Mouse (Mus musculus) MEL (cell line): ENCODE measurements around the gene Enpp4. TPM values are rescaled to one million over a fixed set of nuclear protein-coding genes. Genes with fewer than 3 reads are reported as not detected.
A peak's percentile ranks its signal among the peaks of the same experiment; 100 is the strongest.

ENCODE experiments used
- DNase-seq: peaks from one replicate; pipeline ENCODE4 v3.0.0; 2011; ENCODE audit warnings: low read depth, low spot score
- H3K27ac ChIP-seq: 2 replicates; pipeline ENCODE4 v1.5.1; 2012; ENCODE audit warnings: low read depth, mild to moderate bottlenecking, control low read depth, low read length, moderate library complexity; ENCODE audit not compliant: control insufficient read depth
- H3K27me3 ChIP-seq, 2 experiments: fragments of 150-350 bp in 1 of 2; sonication (generic) in 1 of 2; 2 replicates each; pipeline ENCODE4 v1.6.1; 2012; ENCODE audit warnings: low read length in 2 of 2, mild to moderate bottlenecking in 2 of 2, improper control_type of control experiment in 1 of 2, moderate library complexity in 1 of 2; ENCODE audit not compliant: insufficient read depth in 2 of 2, control insufficient read depth in 1 of 2
- H3K36me3 ChIP-seq, 2 experiments: 2 replicates each; pipeline ENCODE4 v1.6.1; 2012 to 2014; ENCODE audit warnings: low read length in 2 of 2, improper control_type of control experiment in 1 of 2, inconsistent platforms in 1 of 2, mild to moderate bottlenecking in 1 of 2; ENCODE audit not compliant: insufficient read depth in 2 of 2, control insufficient read depth in 1 of 2
- H3K4me1 ChIP-seq, 2 experiments: fragments of 150-350 bp in 1 of 2; sonication (generic) in 1 of 2; 2 replicates each; pipeline ENCODE4 v1.6.1; 2012; ENCODE audit warnings: low read length in 2 of 2, improper control_type of control experiment in 1 of 2, mild to moderate bottlenecking in 1 of 2; ENCODE audit not compliant: insufficient read depth in 2 of 2, control insufficient read depth in 1 of 2
- H3K4me3 ChIP-seq, 2 experiments: fragments of 150-350 bp in 1 of 2; sonication (generic) in 1 of 2; 2 replicates each; pipeline ENCODE4 v1.5.1; 2012; ENCODE audit warnings: low read depth in 2 of 2, low read length in 2 of 2, mild to moderate bottlenecking in 2 of 2, moderate library complexity in 2 of 2, control low read depth in 1 of 2, improper control_type of control experiment in 1 of 2; ENCODE audit not compliant: control insufficient read depth in 1 of 2, insufficient read depth in 1 of 2
- H3K79me2 ChIP-seq: 2 replicates; pipeline ENCODE4 v1.6.1; 2012; ENCODE audit warnings: mild to moderate bottlenecking, low read length, moderate library complexity; ENCODE audit not compliant: control insufficient read depth, poor library complexity, insufficient read depth
- H3K9ac ChIP-seq: 2 replicates; pipeline ENCODE4 v1.6.1; 2012; ENCODE audit warnings: low read depth, mild to moderate bottlenecking, control low read depth, low read length, moderate library complexity; ENCODE audit not compliant: control insufficient read depth, poor library complexity, severe bottlenecking
- H3K9me3 ChIP-seq: fragments of 150-350 bp; sonication (generic); replicated peaks from 2 replicates; pipeline ENCODE4 v1.6.1; 2012; ENCODE audit warnings: mild to moderate bottlenecking, low read length, improper control_type of control experiment, moderate library complexity; ENCODE audit not compliant: insufficient read depth
- BHLHE40 ChIP-seq: IDR thresholded peaks from 2 replicates; pipeline ENCODE4 v1.6.1; 2012; ENCODE audit warnings: low read depth, mild to moderate bottlenecking, inconsistent platforms, low read length, improper control_type of control experiment, borderline replicate concordance
- CTCF ChIP-seq, 3 experiments: IDR thresholded peaks in 2 of 3; conservative IDR thresholded peaks in 1 of 3; 2 replicates each; pipeline ENCODE4 v1.5.1; 2011 to 2012; ENCODE audit warnings: low read length in 3 of 3, low read depth in 2 of 3, mild to moderate bottlenecking in 2 of 3, improper control_type of control experiment in 1 of 3, inconsistent platforms in 1 of 3, mixed read lengths in 1 of 3, moderate library complexity in 1 of 3; ENCODE audit not compliant: control insufficient read depth in 1 of 3, insufficient read depth in 1 of 3, poor library complexity in 1 of 3, severe bottlenecking in 1 of 3
- ETS1 ChIP-seq: IDR thresholded peaks from 2 replicates; pipeline ENCODE4 v1.6.1; 2012; ENCODE audit warnings: low read depth, mild to moderate bottlenecking, inconsistent platforms, low read length, improper control_type of control experiment, moderate library complexity
- GATA1 ChIP-seq: IDR thresholded peaks from 2 replicates; pipeline ENCODE4 v1.6.1; 2011; ENCODE audit warnings: low read depth, low read length, improper control_type of control experiment
- KAT2A ChIP-seq: conservative IDR thresholded peaks from 2 replicates; pipeline ENCODE4 v1.6.1; 2012; ENCODE audit warnings: low read depth, low read length, improper control_type of control experiment, inconsistent platforms
- MAFK ChIP-seq: IDR thresholded peaks from 2 replicates; pipeline ENCODE4 v1.6.1; 2011; ENCODE audit warnings: low read depth, mild to moderate bottlenecking, low read length, improper control_type of control experiment, borderline replicate concordance
- MAX ChIP-seq: IDR thresholded peaks from 2 replicates; pipeline ENCODE4 v1.6.1; 2011; ENCODE audit warnings: low read length, improper control_type of control experiment
- MAZ ChIP-seq: IDR thresholded peaks from 2 replicates; pipeline ENCODE4 v1.6.1; 2012; ENCODE audit warnings: low read depth, mild to moderate bottlenecking, inconsistent platforms, low read length, improper control_type of control experiment
- MXI1 ChIP-seq: IDR thresholded peaks from 2 replicates; pipeline ENCODE4 v1.6.1; 2011; ENCODE audit warnings: mild to moderate bottlenecking, low read depth, low read length, improper control_type of control experiment
- NELFE ChIP-seq: IDR thresholded peaks from 2 replicates; pipeline ENCODE4 v1.6.1; 2011; ENCODE audit warnings: low read depth, low read length, improper control_type of control experiment
- RAD21 ChIP-seq: IDR thresholded peaks from 2 replicates; pipeline ENCODE4 v1.6.1; 2011; ENCODE audit warnings: mild to moderate bottlenecking, low read depth, low read length, improper control_type of control experiment
- RCOR1 ChIP-seq: IDR thresholded peaks from 2 replicates; pipeline ENCODE4 v1.6.1; 2012; ENCODE audit warnings: low read depth, mild to moderate bottlenecking, inconsistent platforms, low read length, improper control_type of control experiment
- SIN3A ChIP-seq: IDR thresholded peaks from 2 replicates; pipeline ENCODE4 v1.6.1; 2012; ENCODE audit warnings: low read length, improper control_type of control experiment, inconsistent platforms
- SMC3 ChIP-seq: IDR thresholded peaks from 2 replicates; pipeline ENCODE4 v1.6.1; 2011; ENCODE audit warnings: low read depth, low read length, improper control_type of control experiment
- TBP ChIP-seq: IDR thresholded peaks from 2 replicates; pipeline ENCODE4 v1.8.0; 2011; ENCODE audit warnings: low read depth, low read length, improper control_type of control experiment
- USF1 ChIP-seq: IDR thresholded peaks from 2 replicates; pipeline ENCODE4 v1.6.1; 2014; ENCODE audit warnings: low read depth, mild to moderate bottlenecking, inconsistent platforms, low read length, improper control_type of control experiment, moderate library complexity
- ZC3H11A ChIP-seq: IDR thresholded peaks from 2 replicates; pipeline ENCODE4 v1.6.1; 2012; ENCODE audit warnings: low read depth, mild to moderate bottlenecking, inconsistent platforms, low read length, improper control_type of control experiment
- ZKSCAN1 ChIP-seq: IDR thresholded peaks from 2 replicates; pipeline ENCODE4 v1.6.1; 2012; ENCODE audit warnings: low read depth, mild to moderate bottlenecking, inconsistent platforms, low read length, improper control_type of control experiment, moderate library complexity
- ZMIZ1 ChIP-seq: IDR thresholded peaks from 2 replicates; pipeline ENCODE4 v1.6.1; 2012; ENCODE audit warnings: low read depth, mild to moderate bottlenecking, inconsistent platforms, low read length, improper control_type of control experiment, moderate library complexity
- polyA plus RNA-seq, 2 experiments: library from polyadenylated mRNA; stranded (reverse) in 1 of 2; unstranded in 1 of 2; fragments of >175 nt in 1 of 2; fragments of >200 nt in 1 of 2; gene quantifications; 2 replicates each; pipeline versions ENCODE4 v1.2.1 to v1.2.4; 2012; ENCODE audit warnings: low replicate concordance in 2 of 2, low read depth in 1 of 2; ENCODE audit not compliant: insufficient read length in 2 of 2, insufficient read depth in 1 of 2, missing spikeins in 1 of 2
- total RNA-seq: library from RNA; depleted of rRNA; stranded (reverse); fragments of 300-350 nt; gene quantifications from 2 replicates; pipeline ENCODE4 v1.2.3, GENCODE M21; 2012

The Enpp4 gene
- total and polyA plus RNA-seq, 3 experiments, result 13.9 to 21.7 TPM; not detected in 1

DNA sequence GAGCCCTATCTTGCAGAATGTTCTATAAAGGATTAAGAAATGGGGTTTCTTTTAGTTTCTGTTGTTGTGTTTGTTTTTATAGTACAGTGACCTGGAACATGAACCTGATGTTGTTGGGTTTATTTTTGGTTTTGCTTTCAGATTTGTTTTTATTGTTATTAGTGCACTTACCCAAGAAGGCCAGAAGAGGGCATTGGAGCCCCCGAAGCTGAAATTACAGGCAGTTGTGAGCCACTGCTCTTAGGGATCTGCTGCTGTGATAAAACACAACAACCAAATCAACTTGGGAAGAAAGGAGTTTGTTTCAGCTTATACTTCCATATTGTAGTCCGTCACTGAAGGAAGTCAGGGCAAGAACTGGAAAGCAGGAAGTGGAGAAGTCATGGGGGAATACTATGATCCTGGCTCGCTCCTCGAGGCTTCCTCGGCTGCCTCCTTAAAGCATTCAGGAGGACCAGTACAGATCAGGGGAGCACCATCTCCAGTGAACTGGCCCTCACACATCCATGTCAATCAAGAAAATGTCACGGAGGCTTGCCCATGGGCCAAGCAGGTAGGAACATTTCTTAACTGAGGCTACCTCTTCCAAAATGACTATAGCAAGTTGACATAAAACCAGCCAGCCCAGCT, 29.4 kb downstream of the Enpp4 start:
- DNase-seq, result peak; percentile 85
- H3K4me3 ChIP-seq, result peak overlapping the region; percentile 55 to 56
- no peaks in the 10 kb centered on the region for H3K27me3 ChIP-seq

DNA sequence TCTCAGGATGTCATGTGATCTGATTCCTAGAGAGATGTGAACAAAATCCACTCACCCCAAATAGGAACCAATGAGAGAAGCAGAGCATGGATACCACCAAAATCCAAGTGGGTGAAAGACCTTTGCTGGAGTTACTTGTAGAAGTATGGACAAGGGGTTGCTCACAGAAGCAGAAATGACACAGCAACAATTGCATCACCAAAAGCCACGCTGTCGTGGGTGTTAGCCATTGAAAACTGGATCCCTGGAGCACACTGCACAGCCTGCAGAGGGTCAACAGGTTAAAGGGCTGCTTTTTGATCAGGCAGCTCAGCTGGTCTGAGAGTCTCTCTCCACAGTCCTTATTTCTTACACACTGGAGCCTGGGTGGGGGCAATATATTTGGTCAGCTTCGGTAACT, 30.0 kb downstream of the Enpp4 start:
- H3K4me1 ChIP-seq, result peaks cover 12 to 20% of the 10 kb centered on the region in 2 experiments
- no peaks in the 10 kb centered on the region for H3K27me3 ChIP-seq
- TF ChIP-seq TBP (no peak), USF1 (peak; percentile 38; the same call in 1 of the 2 replicates)
- peaks cover 0 to 9% of the 10 kb centered on the region in 2 experiments; a peak in 2 of 4 replicates for H3K36me3 ChIP-seq
- H3K79me2 ChIP-seq, result 0 out of 2 replicates have a peak, but pooled peaks cover 2% of the 10 kb centered on the region
- DNase-seq, result no peak
- peak overlapping the region; percentile 68 for H3K9ac ChIP-seq
- no peaks in the 10 kb centered on the region for H3K9me3 ChIP-seq
- H3K27ac ChIP-seq, result no peak overlapping the region
- peak overlapping the region; percentile 55 for H3K4me3 ChIP-seq

More for the DNA sequence above, 29.4 kb downstream of the Enpp4 start:
- H3K9me3 ChIP-seq, result no peaks in the 10 kb centered on the region
- 0 out of 2 replicates have a peak, but pooled peaks have one; percentile 32 for TF ChIP-seq TBP
- TF ChIP-seq RAD21, result peak; percentile 73
- TF ChIP-seq CTCF (IDR thresholded peaks at IDR 0.05 in 2 of 3, conservative IDR thresholded peaks at IDR 0.05 in 1 of 3; ENCODE audit: control insufficient read depth in 1 of 3, insufficient read depth in 1 of 3, low read depth in 2 of 3, low read length in 3 of 3, poor library complexity in 1 of 3, severe bottlenecking in 1 of 3), result peak; percentile 56 to 70 (median 64)
- TF ChIP-seq RCOR1, result no peak
- TF ChIP-seq MAZ, result 0 out of 2 replicates have a peak, but pooled peaks have one; percentile 50
- no peak for TF ChIP-seq KAT2A
- TF ChIP-seq ETS1, result peak; percentile 48
- no peak for TF ChIP-seq NELFE
- no peak for TF ChIP-seq MAX
- TF ChIP-seq ZKSCAN1, result peak; percentile 30; the same call in 1 of the 2 replicates
- no peak for TF ChIP-seq USF1
- TF ChIP-seq ZC3H11A, result peak; percentile 84
- peak; percentile 73 for TF ChIP-seq SIN3A
- TF ChIP-seq MXI1, result no peak
- TF ChIP-seq MAFK, result no peak
- TF ChIP-seq GATA1, result peak; percentile 43
- TF ChIP-seq BHLHE40, result peak; percentile 8; the same call in 1 of the 2 replicates
- TF ChIP-seq ZMIZ1, result no peak
- peak; percentile 88 for TF ChIP-seq SMC3
- H3K9ac ChIP-seq, result peak overlapping the region; percentile 68
- 0 out of 2 replicates have a peak, but pooled peaks cover 2% of the 10 kb centered on the region for H3K79me2 ChIP-seq
- peaks cover 0 to 9% of the 10 kb centered on the region in 2 experiments; a peak in 2 of 4 replicates for H3K36me3 ChIP-seq
- H3K4me1 ChIP-seq, result peaks cover 12 to 20% of the 10 kb centered on the region in 2 experiments
- H3K27ac ChIP-seq, result no peak overlapping the region
